Mouse (Mus musculus) myocyte (in vitro differentiated cells): Measurements from ENCODE around the gene Mageb3. TPM values are rescaled to one million over a fixed set of nuclear protein-coding genes. Genes with fewer than 3 reads are reported as not detected.
A peak's percentile ranks its signal among the peaks of the same experiment; 100 is the strongest.

Experiments
- H3K27me3 ChIP-seq: one replicate; pipeline ENCODE4 v1.6.1; 2011; ENCODE audit not compliant: control insufficient read depth, insufficient read depth, insufficient read length
- H3K36me3 ChIP-seq: one replicate; pipeline ENCODE4 v1.6.1; 2011; ENCODE audit not compliant: control insufficient read depth, insufficient read depth
- H3K4me2 ChIP-seq: one replicate; pipeline ENCODE4 v1.6.1; 2011; ENCODE audit warnings: low read depth, control low read depth
- H3K4me3 ChIP-seq: one replicate; pipeline ENCODE4 v1.5.1; 2011; ENCODE audit warnings: mild to moderate bottlenecking, control low read depth, moderate library complexity
- H3K79me2 ChIP-seq: one replicate; pipeline ENCODE4 v1.6.1; 2011; ENCODE audit not compliant: control insufficient read depth, insufficient read depth
- H3ac ChIP-seq: one replicate; pipeline ENCODE4 v1.6.1; 2011; ENCODE audit not compliant: control insufficient read depth, insufficient read length
- CEBPB ChIP-seq: IDR thresholded peaks from 2 replicates; pipeline ENCODE4 v1.6.1; 2011; ENCODE audit warnings: mild to moderate bottlenecking, moderate library complexity; ENCODE audit not compliant: poor library complexity, insufficient read depth, severe bottlenecking
- E2F4 ChIP-seq: IDR thresholded peaks from one replicate; pipeline ENCODE4 v1.6.1; 2011; ENCODE audit warnings: mild to moderate bottlenecking, control low read depth, moderate library complexity; ENCODE audit not compliant: insufficient read depth
- MAX ChIP-seq: IDR thresholded peaks from one replicate; pipeline ENCODE4 v1.6.1; 2011; ENCODE audit warnings: low read depth, mild to moderate bottlenecking, control low read depth
- MYOD1 ChIP-seq, 3 experiments: IDR thresholded peaks; one replicate each; pipeline ENCODE4 v1.6.1; 2011; ENCODE audit warnings: control low read depth in 2 of 3, low read depth in 2 of 3, mild to moderate bottlenecking in 2 of 3, moderate library complexity in 1 of 3; ENCODE audit not compliant: insufficient read length in 2 of 3, control insufficient read depth in 1 of 3
- MYOG ChIP-seq, 3 experiments: IDR thresholded peaks; one replicate each; pipeline ENCODE4 v1.6.1; 2011; ENCODE audit warnings: control low read depth in 2 of 3, low read depth in 2 of 3, mild to moderate bottlenecking in 2 of 3; ENCODE audit not compliant: insufficient read length in 2 of 3, control insufficient read depth in 1 of 3, insufficient read depth in 1 of 3
- POLR2A ChIP-seq: IDR thresholded peaks from one replicate; pipeline ENCODE4 v1.6.1; 2011; ENCODE audit warnings: low read depth, mild to moderate bottlenecking, control low read depth, moderate library complexity; ENCODE audit not compliant: insufficient read length
- POLR2AphosphoS2 ChIP-seq: IDR thresholded peaks from one replicate; pipeline ENCODE4 v1.6.1; 2011; ENCODE audit warnings: low read depth, control low read depth; ENCODE audit not compliant: insufficient read length
- REST ChIP-seq: IDR thresholded peaks from one replicate; pipeline ENCODE4 v1.6.1; 2011; ENCODE audit warnings: mild to moderate bottlenecking, control low read depth, moderate library complexity; ENCODE audit not compliant: insufficient read depth, insufficient read length
- SRF ChIP-seq: IDR thresholded peaks from one replicate; pipeline ENCODE4 v1.6.1; 2011; ENCODE audit warnings: low read depth; ENCODE audit not compliant: control insufficient read depth, insufficient read length
- TCF12 ChIP-seq: IDR thresholded peaks from one replicate; pipeline ENCODE4 v1.6.1; 2011; ENCODE audit warnings: mild to moderate bottlenecking, control low read depth; ENCODE audit not compliant: poor library complexity, insufficient read depth, severe bottlenecking
- TCF3 ChIP-seq: IDR thresholded peaks from one replicate; pipeline ENCODE4 v1.6.1; 2011; ENCODE audit warnings: low read depth, control low read depth; ENCODE audit not compliant: insufficient read length
- USF1 ChIP-seq: IDR thresholded peaks from one replicate; pipeline ENCODE4 v1.6.1; 2011; ENCODE audit warnings: low read depth, mild to moderate bottlenecking, control low read depth, moderate library complexity
- polyA plus RNA-seq: library from polyadenylated mRNA; unstranded; fragments of >200 nt; fragmentation: generic; extraction: Trizol; gene quantifications from one replicate; pipeline ENCODE4 v1.2.1, GENCODE M21; 2012; ENCODE audit warnings: missing spikeins

The Mageb3 gene
- 0.01 TPM for polyA plus RNA-seq

- Histone ChIP-seq H3K36me3 (peaks cover 9% of the 10 kb centered on the region), H3K79me2 (peaks cover 43% of the 10 kb centered on the region), H3ac (peak within 1 kb of the TSS; percentile 18), H3K27me3 (no peaks in the 10 kb centered on the region), H3K4me2 (peak within 1 kb of the TSS; percentile 96), H3K4me3 (peak within 1 kb of the TSS; percentile 94)
- TF ChIP-seq MAX (no peak), USF1 (no peak), CEBPB (no peak), REST (no peak), SRF (no peak), MYOD1 (IDR thresholded peaks at IDR 0.05; ENCODE audit: control insufficient read depth in 1 of 3, insufficient read length in 2 of 3, low read depth in 2 of 3) (no peak), POLR2AphosphoS2 (peak; percentile 80), TCF3 (no peak), POLR2A (peak; percentile 88), E2F4 (peak; percentile 46), TCF12 (no peak), MYOG (IDR thresholded peaks at IDR 0.05; ENCODE audit: control insufficient read depth in 1 of 3, insufficient read depth in 1 of 3, insufficient read length in 2 of 3, low read depth in 2 of 3) (no peak)
Measured at GRCm38 (mm10) chr2:121955765-121956223, at the start of gene Mageb3, which contains the start of gene Ctdspl2. TSS of gene Mageb3 (minus strand) at chr2:121956092. TSS of gene Ctdspl2 (plus strand) at chr2:121956001.

- H3ac ChIP-seq: no peak overlapping the region
- H3K27me3 ChIP-seq: no peaks in the 10 kb centered on the region
- H3K36me3 ChIP-seq: peaks cover 36% of the 10 kb centered on the region
- H3K79me2 ChIP-seq: no peaks in the 10 kb centered on the region
- H3K4me2 ChIP-seq: no peak overlapping the region
- H3K4me3 ChIP-seq: no peak overlapping the region
- TF ChIP-seq MYOD1 (IDR thresholded peaks at IDR 0.05; ENCODE audit: control insufficient read depth in 1 of 3, insufficient read length in 2 of 3, low read depth in 2 of 3): no peak
- no peak for TF ChIP-seq POLR2AphosphoS2
- no peak for TF ChIP-seq MYOG (IDR thresholded peaks at IDR 0.05; ENCODE audit: control insufficient read depth in 1 of 3, insufficient read depth in 1 of 3, insufficient read length in 2 of 3, low read depth in 2 of 3)
- no peak for TF ChIP-seq USF1
- TF ChIP-seq MAX: no peak
- no peak for TF ChIP-seq REST
- TF ChIP-seq SRF: no peak
- TF ChIP-seq TCF3: no peak
- no peak for TF ChIP-seq E2F4
- no peak for TF ChIP-seq TCF12
- no peak for TF ChIP-seq CEBPB
- no peak for TF ChIP-seq POLR2A
Measured at GRCm38 (mm10) chr2:121995738-121996137, 39.8 kb upstream of the Mageb3 start.

DNA sequence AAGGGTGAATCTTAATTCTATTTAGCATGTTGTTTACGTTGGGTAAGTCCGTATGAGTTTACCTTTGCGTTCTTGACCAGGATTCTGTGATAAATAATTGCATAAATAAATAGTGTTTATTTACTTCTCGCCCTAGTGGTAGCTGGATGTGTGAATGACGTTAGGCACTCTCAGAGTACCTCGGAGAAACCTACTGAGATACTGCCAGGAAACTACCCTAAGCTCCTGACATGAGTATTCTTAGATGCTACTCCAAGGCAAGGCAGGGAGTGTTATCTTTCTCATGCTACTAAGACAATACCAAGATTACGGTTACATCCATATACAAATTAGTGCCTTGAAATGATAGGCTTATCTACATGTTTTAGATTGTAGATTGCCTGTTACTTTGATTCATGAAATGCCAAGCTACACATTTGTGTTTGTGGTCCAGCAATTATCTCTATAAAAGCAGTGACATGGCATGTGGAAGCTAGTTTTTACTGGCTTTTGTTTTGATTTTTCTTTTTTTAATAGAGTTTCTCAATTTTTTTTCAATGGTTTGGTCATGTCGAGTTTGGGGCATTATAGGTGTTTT, 1.4 kb upstream of the Mageb3 start:
- H3K4me3 ChIP-seq: peak overlapping the region; percentile 94
- no peak for TF ChIP-seq CEBPB

DNA sequence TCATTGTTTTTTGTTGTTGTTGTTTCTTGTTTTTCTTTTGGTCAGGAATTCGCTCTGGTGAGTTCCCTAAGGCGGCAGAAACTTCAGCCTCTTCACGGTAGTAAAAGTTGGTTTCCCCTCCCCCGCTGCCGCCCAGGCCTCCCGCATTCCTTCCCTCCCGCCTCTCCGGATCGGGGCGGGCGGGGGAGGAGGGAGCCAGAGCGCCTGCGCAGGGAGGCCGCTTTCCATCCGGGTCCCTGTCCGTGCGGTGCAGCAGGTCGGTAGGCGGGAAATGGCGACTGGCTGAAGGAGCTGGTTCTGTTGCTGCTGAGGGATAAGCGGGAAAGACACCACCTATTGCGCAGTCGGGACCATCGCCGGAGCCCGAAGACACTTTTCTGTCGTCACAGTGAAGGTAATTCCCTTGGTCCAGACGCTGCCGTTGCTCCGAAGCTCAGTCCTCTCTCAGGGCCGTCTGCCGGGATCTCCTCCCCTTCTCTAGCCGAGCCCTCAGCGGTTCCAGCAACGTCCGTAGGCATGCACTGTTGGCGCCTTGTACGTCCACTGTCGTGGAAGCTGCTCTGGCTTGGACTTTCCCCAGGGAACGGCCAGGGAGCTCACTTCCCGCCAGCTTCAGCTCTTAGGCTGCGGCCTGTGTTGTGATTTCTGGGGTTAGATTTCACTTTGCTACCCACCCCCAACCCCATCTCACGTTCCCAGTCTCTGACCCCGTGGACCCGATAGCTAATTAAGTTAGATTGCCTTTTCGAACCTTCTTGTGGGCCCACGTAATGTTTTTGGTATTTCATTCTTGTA, 529 bp upstream of the Mageb3 start:
- peak overlapping the region; percentile 18 for H3ac ChIP-seq
- H3K79me2 ChIP-seq: peaks cover 49% of the 10 kb centered on the region
- H3K27me3 ChIP-seq: no peaks in the 10 kb centered on the region
- H3K4me3 ChIP-seq: peak overlapping the region; percentile 94
- TF ChIP-seq E2F4: peak; percentile 69
- no peak for TF ChIP-seq MYOD1 (IDR thresholded peaks at IDR 0.05; ENCODE audit: control insufficient read depth in 1 of 3, insufficient read length in 2 of 3, low read depth in 2 of 3)
- peak; percentile 90 for TF ChIP-seq POLR2AphosphoS2
- TF ChIP-seq POLR2A: peak; percentile 88
- H3K36me3 ChIP-seq: peaks cover 9% of the 10 kb centered on the region
- H3K4me2 ChIP-seq: peak overlapping the region; percentile 68

More for the DNA sequence above, 1.4 kb upstream of the Mageb3 start:
- Histone ChIP-seq H3K4me2 (peak overlapping the region; percentile 68), H3K27me3 (no peaks in the 10 kb centered on the region), H3ac (peak overlapping the region; percentile 18), H3K36me3 (peaks cover 9% of the 10 kb centered on the region), H3K79me2 (peaks cover 58% of the 10 kb centered on the region)

DNA sequence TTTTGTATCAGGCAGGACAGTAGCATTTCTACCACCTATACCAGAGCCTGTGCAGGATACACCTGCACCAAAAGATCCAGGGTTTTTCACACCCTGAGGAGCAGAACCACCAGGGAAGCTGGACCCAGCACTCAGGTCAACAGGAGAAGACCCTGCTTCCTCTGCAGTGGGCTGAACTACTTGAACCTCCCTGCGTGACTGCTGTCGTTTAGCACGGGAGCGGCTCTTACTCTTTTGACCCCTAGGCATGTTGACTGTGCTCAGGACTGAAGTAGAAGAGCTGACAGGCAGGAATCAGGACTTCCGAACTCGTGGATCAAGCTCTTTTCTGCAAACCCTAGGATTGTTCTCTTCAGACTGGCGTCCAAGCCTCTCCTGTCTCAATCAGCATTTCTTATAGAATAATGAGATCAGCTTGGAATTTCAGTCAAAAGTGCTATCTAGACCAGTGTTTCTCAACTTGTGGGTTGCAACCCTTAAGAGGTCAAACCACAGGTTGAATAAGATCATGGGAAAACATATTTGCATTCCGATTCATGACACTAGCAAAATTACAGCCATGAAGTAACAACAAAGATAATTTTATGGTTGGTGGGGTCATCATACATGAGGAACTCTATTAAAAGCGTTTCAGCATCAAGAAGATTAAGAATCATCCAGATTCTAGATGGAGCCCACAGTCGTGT, 778 bp downstream of the Mageb3 start:
- Histone ChIP-seq H3K4me3 (peak overlapping the region; percentile 94), H3K4me2 (peak overlapping the region; percentile 96), H3K27me3 (no peaks in the 10 kb centered on the region), H3K79me2 (peaks cover 36% of the 10 kb centered on the region), H3K36me3 (peaks cover 8% of the 10 kb centered on the region), H3ac (peak overlapping the region; percentile 18)
- TF ChIP-seq CEBPB: 0 out of 2 replicates have a peak, but pooled peaks have one; percentile 8
- no peak for TF ChIP-seq MAX
